Mouse (Mus musculus): ENCODE results near the gene Nt5c2. TPM values are rescaled to one million over a fixed set of nuclear protein-coding genes. Genes with fewer than 3 reads are reported as not detected.

Gene Nt5c2
- polyA plus RNA-seq, 1 experiment from 2014 or later = 76.0 TPM

DNA sequence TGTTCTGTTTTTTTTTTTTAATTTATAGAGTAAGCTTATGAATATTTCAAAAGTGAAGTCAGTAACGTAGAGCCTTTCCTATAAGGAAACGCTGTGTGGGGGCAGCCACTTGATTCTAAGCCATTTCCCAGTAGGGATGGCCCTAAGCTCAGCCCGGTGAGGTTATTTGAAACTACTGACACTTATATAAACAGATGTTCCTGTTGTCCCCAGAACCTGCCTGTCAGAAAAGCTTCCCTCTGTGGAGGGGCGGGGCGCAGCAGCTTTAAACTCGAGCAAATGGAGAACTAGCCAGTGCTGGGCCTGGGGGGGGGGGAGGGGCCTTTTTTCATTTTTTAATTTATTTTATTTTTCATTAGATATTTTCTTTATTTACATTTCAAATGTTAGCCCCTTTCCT, 150.9 kb downstream of the Nt5c2 start:
- Histone ChIP-seq H3K9me3 (no peaks in the 10 kb centered on the region), H3K36me3 (replicated peaks) (no peaks in the 10 kb centered on the region), H3K27ac (no peak overlapping the region), H3K4me1 (no peaks in the 10 kb centered on the region), H3K4me2 (no peak overlapping the region), H3K9ac (no peak overlapping the region), H3K4me3 (replicated peaks) (no peak overlapping the region), H3K27me3 (peaks cover under 1% of the 10 kb centered on the region; the same call in 1 of the 2 replicates)
- 72% methylated on average over 6 of the region's 6 CpGs for WGBS
- no peak for ATAC-seq (ENCODE audit: low FRiP score)

DNA sequence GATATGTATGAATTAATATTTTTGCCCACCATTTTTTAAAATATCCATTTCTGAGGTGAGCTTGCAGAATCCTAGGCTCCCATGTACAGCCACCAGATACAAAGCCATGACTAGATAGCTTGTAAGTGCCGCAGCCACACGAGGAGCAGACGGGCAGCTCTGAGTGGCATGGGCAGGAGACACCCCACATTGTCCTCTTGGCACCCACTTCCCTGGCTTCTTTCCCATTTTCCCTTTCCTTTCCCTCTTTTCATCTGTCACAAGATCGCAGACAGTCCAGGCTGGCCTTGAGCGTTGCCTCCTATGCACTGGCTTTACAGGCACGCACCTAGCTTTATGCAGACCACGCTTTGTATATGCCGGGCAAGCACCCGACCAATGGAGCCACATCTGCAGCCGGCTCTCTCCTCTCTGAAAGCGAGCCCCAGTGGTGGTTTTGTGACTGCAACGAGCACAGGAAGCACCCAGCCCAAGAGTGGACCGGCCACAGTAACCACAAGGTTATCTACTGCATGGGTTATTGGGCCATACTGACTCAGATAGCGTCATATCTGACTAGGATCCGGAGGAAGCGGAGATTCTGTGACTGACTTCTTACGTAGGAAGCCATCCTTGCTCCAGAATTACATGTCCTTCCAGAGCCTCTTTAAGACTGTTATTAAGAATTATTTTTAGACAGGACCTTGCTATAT, 151.6 kb downstream of the Nt5c2 start:
- H3K36me3 ChIP-seq (replicated peaks) = no peaks in the 10 kb centered on the region
- ATAC-seq (ENCODE audit: low FRiP score) = no peak
- H3K4me3 ChIP-seq (replicated peaks) = no peak overlapping the region
- no peaks in the 10 kb centered on the region for H3K4me1 ChIP-seq
- no peak overlapping the region for H3K4me2 ChIP-seq
- 90% methylated on average over 17 of the region's 17 CpGs for WGBS
- no peaks in the 10 kb centered on the region for H3K27me3 ChIP-seq
- H3K9ac ChIP-seq = no peak overlapping the region
- H3K27ac ChIP-seq = no peak overlapping the region
- no peaks in the 10 kb centered on the region for H3K9me3 ChIP-seq

DNA sequence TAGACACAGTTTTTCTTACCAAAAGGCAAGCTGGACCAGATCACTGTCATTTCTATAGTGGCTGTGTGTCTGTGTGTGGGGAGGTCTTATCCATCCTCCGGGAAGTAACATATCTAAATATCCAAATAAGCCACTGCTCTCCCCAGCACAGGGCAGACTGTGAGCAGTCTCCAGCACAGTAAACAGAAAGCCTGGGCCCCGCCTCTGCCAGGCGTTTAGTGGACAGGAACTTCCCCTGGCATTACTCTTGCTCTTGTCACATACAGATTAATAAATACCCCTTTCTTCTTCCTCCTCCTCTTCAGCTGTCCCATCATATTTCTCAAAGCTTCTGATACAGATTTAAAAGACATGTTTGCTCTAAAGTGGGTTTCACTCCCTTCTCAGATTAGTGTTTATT, 152.4 kb downstream of the Nt5c2 start:
- Histone ChIP-seq H3K9me3 (no peaks in the 10 kb centered on the region), H3K4me1 (peaks cover 2% of the 10 kb centered on the region), H3K4me3 (replicated peaks) (no peak overlapping the region), H3K9ac (no peak overlapping the region), H3K4me2 (no peak overlapping the region), H3K27ac (no peak overlapping the region), H3K27me3 (no peaks in the 10 kb centered on the region), H3K36me3 (replicated peaks) (no peaks in the 10 kb centered on the region)
- no peak for ATAC-seq (ENCODE audit: low FRiP score)
- WGBS = 69% methylated on average over 3 of the region's 3 CpGs

DNA sequence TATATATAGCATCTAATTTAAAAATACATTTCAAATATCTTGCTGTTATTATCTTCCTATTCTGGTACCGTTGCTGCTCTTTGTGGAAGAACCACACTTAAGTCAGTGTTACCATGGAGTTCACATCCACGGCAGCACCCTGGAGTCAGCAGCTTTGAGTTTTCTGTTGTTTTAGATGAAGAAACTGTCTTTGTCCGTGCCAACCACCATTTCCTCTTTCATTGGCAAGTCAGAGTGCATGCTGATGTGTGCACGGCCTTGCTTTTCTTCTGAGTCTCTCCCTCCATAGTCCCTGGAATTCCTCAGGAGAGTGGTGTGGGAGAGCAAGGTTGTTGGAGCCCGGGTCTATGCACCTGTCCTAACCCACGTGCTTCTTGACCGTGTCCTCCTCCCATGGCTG, 156.8 kb downstream of the Nt5c2 start:
- Histone ChIP-seq H3K36me3 (replicated peaks) (no peaks in the 10 kb centered on the region), H3K4me3 (replicated peaks) (no peak overlapping the region), H3K9ac (no peak overlapping the region), H3K4me2 (no peak overlapping the region), H3K9me3 (no peaks in the 10 kb centered on the region), H3K27ac (no peak overlapping the region), H3K4me1 (peaks cover 20% of the 10 kb centered on the region), H3K27me3 (no peaks in the 10 kb centered on the region)
- WGBS = 92% methylated on average over 7 of the region's 7 CpGs
- ATAC-seq (ENCODE audit: low FRiP score) = no peak

DNA sequence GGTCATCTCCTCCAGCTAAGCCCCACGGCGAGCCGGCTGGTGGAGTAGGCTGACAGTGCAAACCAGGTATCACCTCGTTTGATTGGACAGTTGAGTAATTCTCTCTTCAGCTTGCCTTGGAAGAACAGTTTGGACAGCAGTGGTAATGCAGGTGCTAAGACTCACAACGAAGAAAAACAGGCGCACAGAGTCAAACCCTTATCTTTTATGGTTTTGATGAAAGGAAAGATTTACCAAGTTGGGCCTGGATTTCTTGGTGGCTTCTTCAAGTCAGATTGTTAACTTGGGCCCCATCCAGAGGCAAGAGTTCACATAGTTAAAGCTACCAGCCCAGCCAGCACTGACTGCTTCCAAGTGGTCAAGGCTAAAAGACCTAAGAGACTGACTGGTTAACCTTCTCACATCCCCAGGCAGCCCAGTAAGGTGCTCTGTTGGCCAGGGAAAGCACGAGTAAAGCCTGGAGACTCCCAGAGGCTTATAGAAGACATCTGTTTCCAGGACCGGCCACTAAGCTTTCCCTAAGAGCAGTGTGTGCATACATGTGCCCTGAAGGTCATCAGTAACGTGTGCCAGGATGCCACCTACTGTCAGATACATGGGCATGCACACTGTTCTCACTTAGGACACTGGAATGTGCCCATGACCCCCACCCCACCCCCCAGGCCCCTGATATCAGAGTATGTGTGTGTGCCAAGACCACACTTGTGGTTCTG, 157.5 kb downstream of the Nt5c2 start:
- H3K4me1 ChIP-seq = peaks cover 20% of the 10 kb centered on the region
- WGBS = 72% methylated on average over 9 of the region's 9 CpGs
- no peak overlapping the region for H3K9ac ChIP-seq
- H3K9me3 ChIP-seq = no peaks in the 10 kb centered on the region
- no peak for ATAC-seq (ENCODE audit: low FRiP score)
- 0 out of 2 replicates have a peak overlapping the region, but pooled peaks have one; percentile 33 for H3K27ac ChIP-seq
- no peak overlapping the region for H3K4me2 ChIP-seq
- no peaks in the 10 kb centered on the region for H3K27me3 ChIP-seq
- H3K4me3 ChIP-seq (replicated peaks) = no peak overlapping the region
- no peaks in the 10 kb centered on the region for H3K36me3 ChIP-seq (replicated peaks)

DNA sequence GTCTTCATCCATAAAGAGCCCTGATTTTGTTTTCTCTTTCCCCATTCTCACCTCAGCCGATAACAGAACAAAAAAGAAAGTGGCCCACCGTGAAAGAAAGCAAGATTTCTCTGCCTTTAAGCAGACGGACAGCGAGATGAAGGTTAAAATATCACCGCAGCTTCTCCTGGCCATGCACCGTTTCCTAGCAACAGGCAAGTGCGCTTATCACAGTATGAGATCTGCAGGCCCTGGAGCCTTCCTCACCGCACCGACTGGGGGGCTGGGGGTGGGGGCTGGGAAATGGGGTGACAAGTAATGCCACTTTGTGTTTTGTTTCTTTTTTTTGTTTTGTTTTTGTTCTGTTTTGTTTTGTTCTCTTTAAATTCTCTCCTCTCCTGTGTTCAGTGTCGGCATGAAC, 158.2 kb downstream of the Nt5c2 start:
- Histone ChIP-seq H3K9me3 (no peaks in the 10 kb centered on the region), H3K27ac (peak overlapping the region; percentile 33; the same call in 1 of the 2 replicates), H3K4me3 (replicated peaks) (no peak overlapping the region), H3K4me1 (peaks cover 20% of the 10 kb centered on the region), H3K27me3 (no peaks in the 10 kb centered on the region), H3K9ac (0 out of 2 replicates have a peak overlapping the region, but pooled peaks have one; percentile 7), H3K36me3 (replicated peaks) (no peaks in the 10 kb centered on the region), H3K4me2 (peak overlapping the region; percentile 21; the same call in 1 of the 2 replicates)
- no peak for ATAC-seq (ENCODE audit: low FRiP score)
- WGBS = 26% methylated on average over 10 of the region's 10 CpGs

DNA sequence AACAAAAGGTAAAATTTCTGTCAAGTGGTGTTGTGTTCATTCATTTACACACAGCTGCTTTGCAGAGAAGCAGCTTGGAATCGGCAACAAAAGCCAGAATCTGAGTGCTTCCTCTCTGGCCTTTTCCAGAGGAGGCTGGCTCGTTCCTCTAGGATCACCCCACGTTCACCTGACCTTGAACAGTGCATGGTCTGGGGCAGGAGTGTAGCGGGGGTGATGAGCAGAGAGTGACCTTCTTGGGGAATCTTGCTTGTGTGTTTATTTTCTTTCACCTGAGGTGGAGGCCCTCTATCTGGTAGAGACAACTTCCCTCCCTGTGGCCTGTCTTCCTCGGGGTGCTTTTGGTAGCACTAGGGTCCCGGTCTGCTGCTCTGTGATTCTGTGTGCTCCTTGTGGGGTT, 158.7 kb downstream of the Nt5c2 start:
- no peak overlapping the region for H3K4me3 ChIP-seq (replicated peaks)
- H3K27me3 ChIP-seq = no peaks in the 10 kb centered on the region
- H3K4me2 ChIP-seq = no peak overlapping the region
- ATAC-seq (ENCODE audit: low FRiP score) = no peak
- no peaks in the 10 kb centered on the region for H3K36me3 ChIP-seq (replicated peaks)
- H3K27ac ChIP-seq = peak overlapping the region; percentile 33; the same call in 1 of the 2 replicates
- 63% methylated on average over 6 of the region's 6 CpGs for WGBS
- H3K4me1 ChIP-seq = peaks cover 20% of the 10 kb centered on the region
- H3K9me3 ChIP-seq = no peaks in the 10 kb centered on the region
- peak overlapping the region; percentile 18; the same call in 1 of the 2 replicates for H3K9ac ChIP-seq

DNA sequence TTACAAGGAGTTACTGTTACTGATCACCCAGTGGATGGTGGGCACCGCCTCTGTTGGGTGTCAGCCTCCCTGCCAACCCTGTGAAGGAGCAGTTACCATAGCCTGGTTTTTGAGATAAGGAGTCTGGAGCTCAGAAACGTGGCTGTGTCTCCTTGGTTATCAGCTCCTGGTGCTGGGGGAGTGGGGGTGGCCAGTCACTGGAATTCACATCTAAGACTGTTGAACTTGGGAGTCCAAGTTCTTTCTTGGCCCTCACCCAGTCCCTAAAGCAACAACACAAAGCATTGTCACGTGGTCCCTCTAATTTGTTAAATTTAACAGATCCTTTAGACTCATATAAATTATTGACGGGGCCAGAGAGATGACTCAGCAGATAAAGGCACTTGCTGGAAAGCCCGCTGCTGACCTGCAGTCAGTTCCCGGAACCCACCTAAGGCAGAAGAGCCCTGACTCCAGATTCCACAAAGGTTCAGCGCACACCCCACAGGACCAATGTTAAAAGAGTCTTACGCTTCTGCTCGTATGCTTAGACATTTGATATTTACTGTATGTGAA, 165.4 kb downstream of the Nt5c2 start:
- Histone ChIP-seq H3K9me3 (no peaks in the 10 kb centered on the region), H3K4me2 (no peak overlapping the region), H3K4me1 (peaks cover 7% of the 10 kb centered on the region; the same call in 1 of the 2 replicates), H3K27me3 (no peaks in the 10 kb centered on the region), H3K4me3 (replicated peaks) (no peak overlapping the region), H3K9ac (no peak overlapping the region), H3K36me3 (replicated peaks) (no peaks in the 10 kb centered on the region), H3K27ac (no peak overlapping the region)
- ATAC-seq (ENCODE audit: low FRiP score) = no peak
- 88% methylated on average over 9 of the region's 9 CpGs for WGBS

DNA sequence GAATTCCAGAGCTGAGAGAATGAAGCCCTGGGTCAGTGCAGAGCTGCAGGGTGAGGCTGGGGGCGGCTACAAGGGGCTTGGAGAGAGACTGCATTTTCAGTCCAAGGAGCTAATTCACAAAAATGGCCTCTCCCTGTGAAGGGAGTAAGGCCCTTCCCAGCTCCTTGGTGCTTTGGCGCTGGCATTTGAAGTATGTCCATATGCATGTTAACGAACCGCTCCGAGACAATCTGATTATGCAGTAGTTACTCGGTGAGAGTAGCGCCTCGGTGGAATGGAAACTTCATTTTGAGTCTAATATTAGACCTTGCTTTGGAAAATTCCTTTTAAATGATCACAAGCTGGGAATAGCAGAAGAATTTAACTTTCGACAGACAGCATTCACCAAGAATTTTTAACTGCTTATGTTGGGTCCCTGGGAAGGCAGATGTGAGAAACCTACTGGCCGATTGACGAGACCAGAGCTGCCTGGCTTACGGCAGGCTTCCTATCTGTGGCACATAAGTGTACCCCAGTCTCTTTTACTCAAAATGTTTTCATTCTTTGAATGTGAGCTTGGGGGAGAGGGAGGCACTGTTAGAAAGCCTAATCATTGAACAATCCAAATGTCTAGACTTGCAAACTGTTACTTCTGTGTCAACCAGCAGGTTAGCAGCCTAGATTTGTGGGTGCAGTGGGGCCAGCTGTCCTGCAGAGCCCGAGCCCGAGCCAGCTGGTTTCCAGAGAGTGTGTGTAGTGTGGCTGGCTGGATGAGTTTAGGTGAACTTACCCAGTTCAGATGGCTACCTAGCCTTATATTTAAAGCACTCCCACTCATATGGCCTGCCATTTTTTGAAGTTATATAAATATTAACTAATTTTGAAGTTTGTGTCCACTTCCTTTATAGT, 166.3 kb downstream of the Nt5c2 start:
- H3K9me3 ChIP-seq = no peaks in the 10 kb centered on the region
- H3K27ac ChIP-seq = no peak overlapping the region
- no peak overlapping the region for H3K9ac ChIP-seq
- WGBS = 61% methylated on average over 14 of the region's 14 CpGs
- H3K4me1 ChIP-seq = peaks cover 7% of the 10 kb centered on the region; the same call in 1 of the 2 replicates
- no peak overlapping the region for H3K4me2 ChIP-seq
- no peaks in the 10 kb centered on the region for H3K36me3 ChIP-seq (replicated peaks)
- ATAC-seq (ENCODE audit: low FRiP score) = no peak
- H3K27me3 ChIP-seq = no peaks in the 10 kb centered on the region
- H3K4me3 ChIP-seq (replicated peaks) = no peak overlapping the region

DNA sequence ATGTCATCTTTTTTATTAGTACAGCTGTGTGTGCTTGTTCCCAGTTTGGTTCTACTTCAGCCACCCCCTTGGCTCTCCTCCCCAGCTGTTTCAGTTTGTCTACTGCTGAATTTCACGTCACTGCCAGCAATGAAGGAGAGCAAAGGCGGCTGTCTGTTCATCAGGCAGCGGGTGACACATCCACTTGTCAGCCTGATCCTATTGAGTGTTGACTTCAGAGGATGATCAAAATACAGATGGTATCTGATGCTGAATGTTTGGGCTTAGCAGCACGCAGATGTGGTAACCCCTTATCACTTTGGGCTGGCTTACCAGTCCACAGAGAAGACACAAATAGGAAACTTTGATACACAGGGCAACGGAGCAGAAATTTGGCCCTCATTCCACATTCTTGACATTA, 168.5 kb downstream of the Nt5c2 start:
- no peaks in the 10 kb centered on the region for H3K36me3 ChIP-seq (replicated peaks)
- no peak overlapping the region for H3K27ac ChIP-seq
- 88% methylated on average over 5 of the region's 5 CpGs for WGBS
- no peak for ATAC-seq (ENCODE audit: low FRiP score)
- no peak overlapping the region for H3K4me2 ChIP-seq
- peaks cover 7% of the 10 kb centered on the region; the same call in 1 of the 2 replicates for H3K4me1 ChIP-seq
- no peaks in the 10 kb centered on the region for H3K27me3 ChIP-seq
- no peak overlapping the region for H3K9ac ChIP-seq
- no peaks in the 10 kb centered on the region for H3K9me3 ChIP-seq
- H3K4me3 ChIP-seq (replicated peaks) = no peak overlapping the region

DNA sequence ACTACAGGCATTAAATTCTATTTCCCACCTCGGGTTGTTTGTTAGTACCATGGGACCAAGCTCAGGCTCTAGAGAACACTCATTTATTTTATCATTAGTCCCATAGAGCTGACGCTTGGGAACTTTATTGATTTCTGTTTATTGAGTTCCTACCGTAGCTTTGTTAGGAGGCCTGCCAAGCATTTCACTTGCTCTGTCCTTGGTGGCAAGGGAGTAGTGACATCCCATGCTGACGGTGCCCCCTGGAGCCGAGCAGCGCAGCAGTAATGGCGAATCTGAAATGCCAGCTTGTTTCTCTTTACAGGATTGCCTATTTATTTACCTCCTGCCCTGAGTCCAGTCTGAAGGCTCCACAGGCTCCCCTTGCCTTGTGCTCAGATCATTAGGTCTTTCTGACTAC, 168.9 kb downstream of the Nt5c2 start:
- Histone ChIP-seq H3K9me3 (no peaks in the 10 kb centered on the region), H3K27me3 (no peaks in the 10 kb centered on the region), H3K4me3 (replicated peaks) (no peak overlapping the region), H3K27ac (no peak overlapping the region), H3K36me3 (replicated peaks) (no peaks in the 10 kb centered on the region), H3K4me2 (no peak overlapping the region), H3K4me1 (peaks cover 7% of the 10 kb centered on the region; the same call in 1 of the 2 replicates), H3K9ac (no peak overlapping the region)
- ATAC-seq (ENCODE audit: low FRiP score) = no peak
- WGBS = 92% methylated on average over 7 of the region's 7 CpGs

DNA sequence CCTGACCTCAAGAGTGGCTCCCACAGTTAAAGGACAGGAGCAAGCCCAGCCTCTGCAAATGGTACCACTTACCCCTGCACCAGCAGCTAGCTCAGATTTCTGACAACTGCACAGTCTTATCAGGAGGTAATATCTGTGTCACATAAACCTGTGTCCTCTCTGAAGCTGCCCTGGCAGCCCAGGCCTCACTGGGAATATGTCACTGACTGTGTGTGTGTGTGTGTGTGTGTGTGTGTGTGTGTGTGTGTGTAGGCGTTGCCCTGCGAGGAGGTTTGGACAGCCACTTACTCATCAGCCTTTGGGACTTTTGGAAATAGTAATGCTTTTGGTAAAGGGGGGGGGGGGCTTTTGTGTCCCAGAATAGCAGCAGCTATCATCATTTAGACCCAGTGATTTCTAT, 171.9 kb downstream of the Nt5c2 start:
- Histone ChIP-seq H3K9ac (no peak overlapping the region), H3K36me3 (replicated peaks) (no peaks in the 10 kb centered on the region), H3K27ac (no peak overlapping the region), H3K4me1 (no peaks in the 10 kb centered on the region), H3K27me3 (no peaks in the 10 kb centered on the region), H3K4me2 (no peak overlapping the region), H3K9me3 (no peaks in the 10 kb centered on the region), H3K4me3 (replicated peaks) (no peak overlapping the region)
- WGBS = 71% methylated on average over 2 of the region's 2 CpGs
- ATAC-seq (ENCODE audit: low FRiP score) = no peak

Data from forebrain, embryonic 12.5 days (tissue).